In genomic region chr7:44974383-44975116, GRCm38 (mm10) we compare ENCODE assay signal across 9 mouse cellular contexts. TPM values are rescaled to one million over a fixed set of nuclear protein-coding genes. Genes with fewer than 3 reads are reported as not detected.
DNase-seq lines count a peak whose midpoint lies in the region; ATAC-seq lines count a peak whose summit lies in the region.
"Had no signal": no experiment of that assay in that cellular context is flagged by ENCODE, and none has a peak within 500 bp of the region (broad histone marks: within the 10 kb centered on the region; RNA-seq: fewer than 3 reads in every experiment).

Gene Cpt1c, minus strand, starts transcription at chr7:44974851.

- H3K9me3 ChIP-seq in hindbrain, embryonic 11.5 days (ENCODE audit: control insufficient read depth, low read length): no peaks in the 10 kb centered on the region
- H3K9me3 ChIP-seq in lung, embryonic 16.5 days (ENCODE audit: control insufficient read depth, low read length): no peaks in the 10 kb centered on the region

- peak within 1 kb of the TSS; percentile 74 for H3K9ac ChIP-seq in hindbrain, embryonic 11.5 days (ENCODE audit: low read depth, low read length)
- peak within 1 kb of the TSS; percentile 48 for H3K9ac ChIP-seq in lung, embryonic 16.5 days (ENCODE audit: low read length)

- 2% methylated on average over 22 of the region's 22 CpGs for WGBS in hindbrain, embryonic 11.5 days
- WGBS in lung, embryonic 16.5 days: 2% methylated on average over 22 of the region's 22 CpGs

- peaks cover 4% of the 10 kb centered on the region for H3K4me1 ChIP-seq in hindbrain, embryonic 11.5 days (replicated peaks; ENCODE audit: control insufficient read depth, insufficient read depth, low read length)
- peaks cover 16% of the 10 kb centered on the region for H3K4me1 ChIP-seq in lung, embryonic 16.5 days (replicated peaks; ENCODE audit: control insufficient read depth, insufficient read depth, low read length)

- no peaks in the 10 kb centered on the region for H3K27me3 ChIP-seq in hindbrain, embryonic 11.5 days (ENCODE audit: control insufficient read depth, insufficient read depth, low read length)
- no peaks in the 10 kb centered on the region for H3K27me3 ChIP-seq in lung, embryonic 16.5 days (ENCODE audit: control insufficient read depth, insufficient read depth, low read depth, low read length)

- H3K4me2 ChIP-seq in hindbrain, embryonic 11.5 days (replicated peaks; ENCODE audit: low read depth, low read length): peak within 1 kb of the TSS; percentile 47
- peak within 1 kb of the TSS; percentile 65 for H3K4me2 ChIP-seq in lung, embryonic 16.5 days (ENCODE audit: low read depth, low read length)

- H3K27ac ChIP-seq in hindbrain, embryonic 11.5 days (ENCODE audit: low read depth, low read length): peak within 1 kb of the TSS; percentile 70
- H3K27ac ChIP-seq in lung, embryonic 16.5 days (ENCODE audit: low read length): peak within 1 kb of the TSS; percentile 32
- H3K27ac ChIP-seq: macrophage had no signal

- peak; percentile 96 for DNase-seq in ZHBTc4 (ENCODE audit: low read depth, low spot score)
- DNase-seq in cerebellum, postnatal 36 days: peak; percentile 89 to 90
- peak; percentile 80 to 86 for DNase-seq in frontal cortex, postnatal 14 days (ENCODE audit: low spot score in 2 of 2)
- DNase-seq in hindbrain, embryonic 11.5 days (ENCODE audit: low spot score): peak; percentile 89
- peak; percentile 86 to 93 for DNase-seq in layer of hippocampus, postnatal 14 days (ENCODE audit: low spot score in 2 of 2)
- DNase-seq in retina, embryonic 14.5 days (ENCODE audit: low spot score): peak; percentile 84
- no peak for DNase-seq in thymus, postnatal 36 days

- peak within 1 kb of the TSS; percentile 29 for H3K4me3 ChIP-seq in hindbrain, embryonic 11.5 days (ENCODE audit: low read depth, low read length)
- H3K4me3 ChIP-seq in lung, embryonic 16.5 days (ENCODE audit: low read length): peak within 1 kb of the TSS; percentile 52

- H3K36me3 ChIP-seq in hindbrain, embryonic 11.5 days (ENCODE audit: control insufficient read depth, insufficient read depth, low read length): peaks cover 27% of the 10 kb centered on the region
- peaks cover 28% of the 10 kb centered on the region for H3K36me3 ChIP-seq in lung, embryonic 16.5 days (ENCODE audit: control insufficient read depth, insufficient read depth, low read length)

- ATAC-seq in hindbrain, embryonic 11.5 days (ENCODE audit: low FRiP score): peak; percentile 50; the same call in 1 of the 2 replicates
- peak; percentile 16; the same call in 1 of the 2 replicates for ATAC-seq in lung, embryonic 16.5 days (ENCODE audit: low read depth)

RNA-seq across cellular contexts. Expression of gene Cpt1c, which starts in this region (rescaled TPM):
- polyA plus RNA-seq in hindbrain, embryonic 11.5 days (2014; fragmentation: Nextera tagmentation; extraction: Ambion mirVana): 23.4 and 23.5 TPM in 2 replicates
- total RNA-seq in layer of hippocampus, postnatal 14 days (2021): 100 to 1,000 TPM; 115 to 116 TPM
- polyA plus RNA-seq in lung, embryonic 16.5 days (2015; fragmentation: Nextera tagmentation; extraction: Ambion mirVana): 17.1 and 17.5 TPM in 2 replicates
- polyA plus RNA-seq: macrophage had no signal

Comparison
In these comparisons a context has a peak if more than half of its experiments do, and no peak if none do; other contexts are left out.
1. DNase-seq: peak in ZHBTc4 (single experiment), cerebellum, postnatal 36 days (2 of 2), frontal cortex, postnatal 14 days (2 of 2), hindbrain, embryonic 11.5 days (single experiment), layer of hippocampus, postnatal 14 days (2 of 2) and retina, embryonic 14.5 days (single experiment); none in thymus, postnatal 36 days (0 of 2).